Mouse (Mus musculus) liver, adult 10 weeks (tissue): ENCODE results near the gene Rnf185. TPM values are rescaled to one million over a fixed set of nuclear protein-coding genes. Genes with fewer than 3 reads are reported as not detected.

Experiments
- polyA plus RNA-seq: library from polyadenylated mRNA; stranded (reverse); fragments of 350-450 nt; fragmentation: Illumina TruSeq; extraction: RNeasy Lipid Tissue Mini Kit (QIAGEN cat#74804); gene quantifications from one replicate; pipeline ENCODE4 v1.2.3, GENCODE M21; 2014; ENCODE audit warnings: low read depth, low replicate concordance

Rnf185 gene
- polyA plus RNA-seq: 18.9 TPM

GRCm38 (mm10) chr11:3452167-3452639, at the start of gene Rnf185:
Rnf185 (minus strand) TSS chr11:3452363.

GRCm38 (mm10) chr11:3487952-3488570, 35.9 kb upstream of the Rnf185 start, which contains the start of gene Pla2g3:
Pla2g3 (plus strand) TSS chr11:3488284.

GRCm38 (mm10) chr11:3408997-3409732, 43.0 kb downstream of the Rnf185 start, which contains the start of gene Limk2:
Limk2 (minus strand) TSS chr11:3409189.

Other genes with a start within 250 kb of the Rnf185 start
- 28.9 TPM for gene Eif4enif1, start 250.0 kb downstream of the Rnf185 start, polyA plus RNA-seq
- gene Drg1, start 185.9 kb downstream of the Rnf185 start, polyA plus RNA-seq: 114 TPM
- gene Patz1, start 163.5 kb downstream of the Rnf185 start, polyA plus RNA-seq: 3.3 TPM
- gene Pik3ip1, start 122.0 kb downstream of the Rnf185 start, polyA plus RNA-seq: not detected
- gene Limk2, start 43.2 kb downstream of the Rnf185 start, polyA plus RNA-seq: 2.3 TPM
- not detected for gene Pla2g3, start 35.9 kb upstream of the Rnf185 start, polyA plus RNA-seq
- not detected for gene Inpp5j, start 52.5 kb upstream of the Rnf185 start, polyA plus RNA-seq
- gene Selenom, start 62.3 kb upstream of the Rnf185 start, polyA plus RNA-seq: not detected
- not detected for gene Smtn, start 88.2 kb upstream of the Rnf185 start, polyA plus RNA-seq
- gene Morc2a, start 196.8 kb upstream of the Rnf185 start, polyA plus RNA-seq: 7.6 TPM